Mouse (Mus musculus): ENCODE measurements around the gene Mab21l3. TPM values are rescaled to one million over a fixed set of nuclear protein-coding genes. Genes with fewer than 3 reads are reported as not detected.

The Mab21l3 gene
- total RNA-seq, 1 experiment: 1.9 TPM

GRCm38 (mm10) chr3:101885591-101885990 lies 36.8 kb upstream of the Mab21l3 start:
- H3K9ac ChIP-seq (ENCODE audit: insufficient read depth, low read depth, low read length, poor library complexity, severe bottlenecking): no peak overlapping the region
- TF ChIP-seq ZNF384 (IDR thresholded peaks at IDR 0.05; ENCODE audit: low read depth, low read length) (no peak), HCFC1 (IDR thresholded peaks at IDR 0.05; ENCODE audit: borderline replicate concordance, insufficient read depth, low read length) (no peak), MAFK (IDR thresholded peaks at IDR 0.05; ENCODE audit: insufficient read depth, low read depth, low read length) (no peak), CHD2 (IDR thresholded peaks at IDR 0.05; ENCODE audit: low read depth, low read length) (no peak), ZC3H11A (IDR thresholded peaks at IDR 0.05; ENCODE audit: borderline replicate concordance, low read depth, low read length) (no peak)
- no peaks in the 10 kb centered on the region for H3K9me3 ChIP-seq (ENCODE audit: control insufficient read depth, insufficient read depth, low read depth, low read length)
- in situ Hi-C loops (cut with MboI; ENCODE audit: low sequenced_read_pairs in 2 of 2, unreplicated experiment in 2 of 2): no loop called here
- H3K4me1 ChIP-seq (ENCODE audit: control insufficient read depth in 2 of 2, insufficient read depth in 2 of 2, low read length in 2 of 2, poor library complexity in 1 of 2): no peaks in the 10 kb centered on the region
- no peak overlapping the region for H3K27ac ChIP-seq (ENCODE audit: insufficient read depth, low read depth, low read length, poor library complexity, severe bottlenecking)
- no peak for DNase-seq (ENCODE audit: low read depth, low spot score)
- H3K36me3 ChIP-seq (ENCODE audit: control insufficient read depth, insufficient read depth, low read length, poor library complexity, severe bottlenecking): no peaks in the 10 kb centered on the region
- H3K4me3 ChIP-seq (ENCODE audit: insufficient read depth in 1 of 2, low read depth in 1 of 2, low read length in 2 of 2, poor library complexity in 1 of 2, severe bottlenecking in 1 of 2): no peak overlapping the region

- Histone ChIP-seq H3K27ac (ENCODE audit: insufficient read depth, low read depth, low read length, poor library complexity, severe bottlenecking) (no peak overlapping the region), H3K4me3 (ENCODE audit: insufficient read depth in 1 of 2, low read depth in 1 of 2, low read length in 2 of 2, poor library complexity in 1 of 2, severe bottlenecking in 1 of 2) (no peak overlapping the region), H3K36me3 (ENCODE audit: control insufficient read depth, insufficient read depth, low read length, poor library complexity, severe bottlenecking) (no peaks in the 10 kb centered on the region), H3K9me3 (ENCODE audit: control insufficient read depth, insufficient read depth, low read depth, low read length) (no peaks in the 10 kb centered on the region), H3K9ac (ENCODE audit: insufficient read depth, low read depth, low read length, poor library complexity, severe bottlenecking) (no peak overlapping the region), H3K4me1 (ENCODE audit: control insufficient read depth in 2 of 2, insufficient read depth in 2 of 2, low read length in 2 of 2, poor library complexity in 1 of 2) (no peaks in the 10 kb centered on the region)
- in situ Hi-C loops (cut with MboI; ENCODE audit: low sequenced_read_pairs in 2 of 2, unreplicated experiment in 2 of 2): no loop called here
- no peak for TF ChIP-seq HCFC1 (IDR thresholded peaks at IDR 0.05; ENCODE audit: borderline replicate concordance, insufficient read depth, low read length)
- TF ChIP-seq ZNF384 (IDR thresholded peaks at IDR 0.05; ENCODE audit: low read depth, low read length): no peak
- no peak for TF ChIP-seq CHD2 (IDR thresholded peaks at IDR 0.05; ENCODE audit: low read depth, low read length)
- TF ChIP-seq MAFK (IDR thresholded peaks at IDR 0.05; ENCODE audit: insufficient read depth, low read depth, low read length): no peak
- no peak for TF ChIP-seq ZC3H11A (IDR thresholded peaks at IDR 0.05; ENCODE audit: borderline replicate concordance, low read depth, low read length)
- no peak for DNase-seq (ENCODE audit: low read depth, low spot score)
These were observed 36.3 kb upstream of the Mab21l3 start for GRCm38 (mm10) chr3:101885041-101885440.

- in situ Hi-C loops (cut with MboI; ENCODE audit: low sequenced_read_pairs in 2 of 2, unreplicated experiment in 2 of 2): no loop called here
- Histone ChIP-seq H3K4me1 (ENCODE audit: control insufficient read depth in 2 of 2, insufficient read depth in 2 of 2, low read length in 2 of 2, poor library complexity in 1 of 2) (no peaks in the 10 kb centered on the region), H3K4me3 (ENCODE audit: insufficient read depth in 1 of 2, low read depth in 1 of 2, low read length in 2 of 2, poor library complexity in 1 of 2, severe bottlenecking in 1 of 2) (no peak overlapping the region), H3K27ac (ENCODE audit: insufficient read depth, low read depth, low read length, poor library complexity, severe bottlenecking) (no peak overlapping the region), H3K9ac (ENCODE audit: insufficient read depth, low read depth, low read length, poor library complexity, severe bottlenecking) (no peak overlapping the region), H3K9me3 (ENCODE audit: control insufficient read depth, insufficient read depth, low read depth, low read length) (no peaks in the 10 kb centered on the region), H3K36me3 (ENCODE audit: control insufficient read depth, insufficient read depth, low read length, poor library complexity, severe bottlenecking) (no peaks in the 10 kb centered on the region)
- DNase-seq (ENCODE audit: low read depth, low spot score): no peak
- TF ChIP-seq CHD2 (IDR thresholded peaks at IDR 0.05; ENCODE audit: low read depth, low read length): no peak
- TF ChIP-seq HCFC1 (IDR thresholded peaks at IDR 0.05; ENCODE audit: borderline replicate concordance, insufficient read depth, low read length): no peak
These were observed 35.1 kb upstream of the Mab21l3 start for GRCm38 (mm10) chr3:101883902-101884301.

- Histone ChIP-seq H3K4me3 (ENCODE audit: insufficient read depth in 1 of 2, low read depth in 1 of 2, low read length in 2 of 2, poor library complexity in 1 of 2, severe bottlenecking in 1 of 2) (no peak overlapping the region), H3K9me3 (ENCODE audit: control insufficient read depth, insufficient read depth, low read depth, low read length) (no peaks in the 10 kb centered on the region), H3K9ac (ENCODE audit: insufficient read depth, low read depth, low read length, poor library complexity, severe bottlenecking) (no peak overlapping the region), H3K27ac (ENCODE audit: insufficient read depth, low read depth, low read length, poor library complexity, severe bottlenecking) (no peak overlapping the region), H3K36me3 (ENCODE audit: control insufficient read depth, insufficient read depth, low read length, poor library complexity, severe bottlenecking) (no peaks in the 10 kb centered on the region), H3K4me1 (ENCODE audit: control insufficient read depth in 2 of 2, insufficient read depth in 2 of 2, low read length in 2 of 2, poor library complexity in 1 of 2) (no peaks in the 10 kb centered on the region)
- in situ Hi-C loops (cut with MboI; ENCODE audit: low sequenced_read_pairs in 2 of 2, unreplicated experiment in 2 of 2): no loop called here
- DNase-seq (ENCODE audit: low read depth, low spot score): no peak
- TF ChIP-seq MAFK (IDR thresholded peaks at IDR 0.05; ENCODE audit: insufficient read depth, low read depth, low read length): no peak
- TF ChIP-seq ZC3H11A (IDR thresholded peaks at IDR 0.05; ENCODE audit: borderline replicate concordance, low read depth, low read length): no peak
These were observed 33.0 kb upstream of the Mab21l3 start for GRCm38 (mm10) chr3:101881721-101882120.

- no peak for TF ChIP-seq HCFC1 (IDR thresholded peaks at IDR 0.05; ENCODE audit: borderline replicate concordance, insufficient read depth, low read length)
- TF ChIP-seq ZNF384 (IDR thresholded peaks at IDR 0.05; ENCODE audit: low read depth, low read length): no peak
- no peak for TF ChIP-seq CHD2 (IDR thresholded peaks at IDR 0.05; ENCODE audit: low read depth, low read length)
- TF ChIP-seq ZC3H11A (IDR thresholded peaks at IDR 0.05; ENCODE audit: borderline replicate concordance, low read depth, low read length): no peak
- no peak for TF ChIP-seq MAFK (IDR thresholded peaks at IDR 0.05; ENCODE audit: insufficient read depth, low read depth, low read length)
- Histone ChIP-seq H3K4me3 (ENCODE audit: insufficient read depth in 1 of 2, low read depth in 1 of 2, low read length in 2 of 2, poor library complexity in 1 of 2, severe bottlenecking in 1 of 2) (no peak overlapping the region), H3K4me1 (ENCODE audit: control insufficient read depth in 2 of 2, insufficient read depth in 2 of 2, low read length in 2 of 2, poor library complexity in 1 of 2) (no peaks in the 10 kb centered on the region), H3K36me3 (ENCODE audit: control insufficient read depth, insufficient read depth, low read length, poor library complexity, severe bottlenecking) (no peaks in the 10 kb centered on the region), H3K27ac (ENCODE audit: insufficient read depth, low read depth, low read length, poor library complexity, severe bottlenecking) (no peak overlapping the region), H3K9me3 (ENCODE audit: control insufficient read depth, insufficient read depth, low read depth, low read length) (no peaks in the 10 kb centered on the region), H3K9ac (ENCODE audit: insufficient read depth, low read depth, low read length, poor library complexity, severe bottlenecking) (no peak overlapping the region)
- peak; percentile 7 for DNase-seq (ENCODE audit: low read depth, low spot score)
- in situ Hi-C loops (cut with MboI; ENCODE audit: low sequenced_read_pairs in 2 of 2, unreplicated experiment in 2 of 2): no loop called here
These were observed 32.1 kb upstream of the Mab21l3 start for GRCm38 (mm10) chr3:101880818-101881217.

Data from ES-E14 (cell line).